Mouse (Mus musculus): ENCODE results near the gene L3mbtl3.

DNA sequence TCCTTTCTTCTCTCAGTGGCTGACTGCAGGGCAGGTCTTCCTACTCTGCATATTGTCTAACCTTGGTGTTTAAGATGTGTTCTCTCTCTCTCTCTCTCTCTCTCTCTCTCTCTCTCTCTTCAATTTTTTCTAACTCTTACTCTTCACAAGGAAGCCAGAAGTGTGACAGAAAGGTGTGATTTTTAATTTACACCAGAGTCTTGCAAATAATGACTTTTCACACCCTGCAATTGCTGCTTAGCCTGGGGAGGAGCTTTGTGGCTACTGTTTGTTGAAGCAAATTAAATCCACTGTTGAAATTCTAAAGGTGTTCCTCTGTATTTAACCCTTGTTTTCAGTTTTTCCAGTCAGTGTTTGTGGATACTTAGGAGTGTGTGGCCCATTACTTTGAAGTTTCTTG, 147.6 kb downstream of the L3mbtl3 start:
- no peak for TF ChIP-seq CTCF (IDR thresholded peaks at IDR 0.05; ENCODE audit: insufficient read depth, low read depth, low read length)
- TF ChIP-seq POLR2A (IDR thresholded peaks at IDR 0.05; ENCODE audit: insufficient read depth, low read depth, low read length), result no peak
